Mouse (Mus musculus) liver, postnatal 0 days (tissue): Measurements from ENCODE around the gene Ptger1. TPM values are rescaled to one million over a fixed set of nuclear protein-coding genes. Genes with fewer than 3 reads are reported as not detected.

ENCODE experiments used
- ATAC-seq: fragments of 200-750 bp; cut with Nextera tagmentation; 2 replicates; pipeline ENCODE4 v1.8.0; 2017; ENCODE audit warnings: mild to moderate bottlenecking, moderate library complexity
- DNase-seq: peaks from one replicate; pipeline ENCODE4 v3.0.0-alpha.2; 2016
- H3K27ac ChIP-seq: fragments of 300-500 bp; sonication (generic); 2 replicates; pipeline ENCODE4 v1.5.1; 2014; ENCODE audit warnings: antibody characterized with exemption, moderate library complexity, mild to moderate bottlenecking, low read depth
- H3K27me3 ChIP-seq: fragments of 300-500 bp; sonication (generic); 2 replicates; pipeline ENCODE4 v1.6.1; 2014; ENCODE audit warnings: low read length, control low read depth, mixed read lengths; ENCODE audit not compliant: insufficient read depth
- H3K36me3 ChIP-seq: fragments of 300-500 bp; sonication (generic); replicated peaks from 2 replicates; pipeline ENCODE4 v1.6.1; 2014; ENCODE audit warnings: mild to moderate bottlenecking, control low read depth, low read length, moderate library complexity, mixed read lengths; ENCODE audit not compliant: insufficient read depth
- H3K4me1 ChIP-seq: fragments of 300-500 bp; sonication (generic); 2 replicates; pipeline ENCODE4 v1.6.1; 2014; ENCODE audit warnings: antibody characterized with exemption, mild to moderate bottlenecking, control low read depth; ENCODE audit not compliant: insufficient read depth
- H3K4me2 ChIP-seq: fragments of 300-500 bp; sonication (generic); 2 replicates; pipeline ENCODE4 v1.6.1; 2014; ENCODE audit warnings: low read depth, mild to moderate bottlenecking, low read length, moderate library complexity, mixed read lengths
- H3K4me3 ChIP-seq: fragments of 300-500 bp; sonication (generic); 2 replicates; pipeline ENCODE4 v1.5.1; 2014; ENCODE audit warnings: low read depth, low read length
- H3K9ac ChIP-seq: fragments of 300-500 bp; sonication (generic); replicated peaks from 2 replicates; pipeline ENCODE4 v1.6.1; 2014; ENCODE audit warnings: mild to moderate bottlenecking, moderate library complexity
- H3K9me3 ChIP-seq: fragments of 300-500 bp; sonication (generic); 2 replicates; pipeline ENCODE4 v1.6.1; 2016; ENCODE audit warnings: mild to moderate bottlenecking, control low read depth, low read length, mixed read lengths
- CTCF ChIP-seq: sonication (generic); IDR thresholded peaks from 2 replicates; pipeline ENCODE4 v1.5.1; 2016; ENCODE audit warnings: antibody characterized with exemption, low read depth
- EP300 ChIP-seq: IDR thresholded peaks from 2 replicates; pipeline ENCODE4 v1.6.1; 2016; ENCODE audit warnings: antibody characterized with exemption, low read depth, mild to moderate bottlenecking
- WGBS: fragments of 180-500 bp; shearing (Covaris S2); extraction: QIAGEN DNeasy Blood & Tissue Kit; methylation state at CpG from one replicate; pipeline ENCODE4 v1.1.7; 2014; ENCODE audit not compliant: insufficient replicate concordance; 5-methylcytosine and 5-hydroxymethylcytosine counted together
- polyA plus RNA-seq: library from polyadenylated mRNA; unstranded; fragments of >200 nt; fragmentation: Nextera tagmentation; extraction: Ambion mirVana; gene quantifications from 2 replicates; pipeline ENCODE4 v1.2.1, GENCODE M21; 2015

Gene Ptger1
- polyA plus RNA-seq, 1 experiment from 2014 or later = 0.16 TPM

GRCm38 (mm10) chr8:83653662-83654017 lies 12.8 kb upstream of the Ptger1 start:
- DNase-seq (no peak), ATAC-seq (no peak)
- Histone ChIP-seq H3K27ac (peak overlapping the region; percentile 84), H3K36me3 (no peaks in the 10 kb centered on the region), H3K9me3 (no peaks in the 10 kb centered on the region), H3K4me1 (peaks cover 35% of the 10 kb centered on the region), H3K4me3 (peak overlapping the region; percentile 97), H3K9ac (peak overlapping the region; percentile 94), H3K4me2 (peak overlapping the region; percentile 97), H3K27me3 (no peaks in the 10 kb centered on the region)
- WGBS = 32% methylated on average over 10 of the region's 10 CpGs
- TF ChIP-seq CTCF (no peak), EP300 (no peak)

- DNase-seq (no peak), ATAC-seq (no peak)
- H3K9ac ChIP-seq = no peak overlapping the region
- peaks cover 35% of the 10 kb centered on the region for H3K4me1 ChIP-seq
- H3K36me3 ChIP-seq = no peaks in the 10 kb centered on the region
- H3K27me3 ChIP-seq = no peaks in the 10 kb centered on the region
- no peak overlapping the region for H3K4me3 ChIP-seq
- no peak overlapping the region for H3K4me2 ChIP-seq
- WGBS = 80% methylated on average over 6 of the region's 6 CpGs
- no peak for TF ChIP-seq EP300
- TF ChIP-seq CTCF = no peak
- H3K9me3 ChIP-seq = no peaks in the 10 kb centered on the region
- H3K27ac ChIP-seq = no peak overlapping the region
Observed at GRCm38 (mm10) chr8:83654725-83655124, 11.8 kb upstream of the Ptger1 start.

GRCm38 (mm10) chr8:83656043-83656442 lies 10.4 kb upstream of the Ptger1 start:
- H3K27ac ChIP-seq = no peak overlapping the region
- H3K9ac ChIP-seq = no peak overlapping the region
- TF ChIP-seq EP300 = no peak
- TF ChIP-seq CTCF = no peak
- WGBS = 78% methylated on average over 9 of the region's 9 CpGs
- ATAC-seq (no peak), DNase-seq (no peak)
- no peaks in the 10 kb centered on the region for H3K9me3 ChIP-seq
- no peak overlapping the region for H3K4me3 ChIP-seq
- H3K36me3 ChIP-seq = no peaks in the 10 kb centered on the region
- H3K4me1 ChIP-seq = peaks cover 35% of the 10 kb centered on the region
- H3K27me3 ChIP-seq = no peaks in the 10 kb centered on the region
- H3K4me2 ChIP-seq = no peak overlapping the region

DNA sequence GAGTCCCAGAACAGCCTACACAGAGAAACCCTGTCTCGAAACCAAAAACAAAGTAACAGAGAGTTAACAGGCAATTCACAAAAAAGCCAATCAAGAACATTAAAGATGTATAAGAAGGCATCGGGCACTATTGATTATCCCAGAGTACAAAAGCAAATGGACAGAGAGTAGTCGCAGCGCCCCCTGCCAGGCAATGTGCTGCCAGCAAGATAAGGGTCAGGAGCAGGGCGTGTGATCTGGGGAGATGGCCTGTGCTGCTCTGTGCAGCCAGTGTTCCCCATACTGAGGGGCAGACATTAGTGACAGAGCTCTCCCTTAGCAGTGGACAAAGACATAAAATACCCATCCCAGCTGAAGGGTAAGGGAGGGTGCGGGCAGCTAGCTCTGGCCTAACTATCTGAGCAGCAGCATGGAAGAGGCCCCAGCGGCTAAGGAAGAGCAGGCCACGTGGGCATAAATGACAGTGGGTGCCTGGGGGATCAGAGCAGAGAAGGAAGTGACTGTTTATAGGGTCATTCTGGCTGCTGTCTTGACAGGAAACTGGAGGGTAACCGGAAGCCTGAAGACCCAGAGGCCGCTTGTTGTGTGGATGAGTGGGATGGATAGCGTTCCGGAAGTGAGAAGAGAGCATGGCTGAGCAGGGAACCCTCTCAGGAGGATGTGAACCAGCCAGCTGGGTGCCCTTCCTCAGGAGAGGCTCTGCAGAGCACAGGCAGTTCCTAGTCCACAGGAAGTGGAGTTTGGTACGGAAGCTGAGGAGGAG lies 9.8 kb upstream of the Ptger1 start:
- Histone ChIP-seq H3K4me2 (no peak overlapping the region), H3K9ac (no peak overlapping the region), H3K4me3 (no peak overlapping the region), H3K9me3 (no peaks in the 10 kb centered on the region), H3K36me3 (no peaks in the 10 kb centered on the region), H3K4me1 (peaks cover 33% of the 10 kb centered on the region), H3K27ac (peak overlapping the region; percentile 51; the same call in 1 of the 2 replicates), H3K27me3 (no peaks in the 10 kb centered on the region)
- TF ChIP-seq EP300 (no peak; the same call in 1 of the 2 replicates), CTCF (peak; percentile 76)
- ATAC-seq = peak; percentile 9
- DNase-seq = peak; percentile 63
- WGBS = 44% methylated on average over 13 of the region's 13 CpGs

- no peak for ATAC-seq
- 36% methylated on average over 8 of the region's 8 CpGs for WGBS
- no peak for TF ChIP-seq CTCF
- Histone ChIP-seq H3K4me2 (no peak overlapping the region), H3K36me3 (no peaks in the 10 kb centered on the region), H3K27me3 (no peaks in the 10 kb centered on the region), H3K4me3 (no peak overlapping the region), H3K9ac (no peak overlapping the region), H3K27ac (no peak overlapping the region), H3K4me1 (peaks cover 19% of the 10 kb centered on the region), H3K9me3 (no peaks in the 10 kb centered on the region)
- no peak for DNase-seq
Observed at GRCm38 (mm10) chr8:83660545-83660944, 5.9 kb upstream of the Ptger1 start.

GRCm38 (mm10) chr8:83660995-83661680 lies 5.3 kb upstream of the Ptger1 start:
- TF ChIP-seq EP300 = no peak
- TF ChIP-seq CTCF = no peak
- Histone ChIP-seq H3K4me3 (no peak overlapping the region), H3K4me1 (peaks cover 19% of the 10 kb centered on the region), H3K4me2 (peak overlapping the region; percentile 24; the same call in 1 of the 2 replicates), H3K27ac (no peak overlapping the region), H3K9me3 (no peaks in the 10 kb centered on the region), H3K9ac (no peak overlapping the region), H3K36me3 (no peaks in the 10 kb centered on the region), H3K27me3 (no peaks in the 10 kb centered on the region)
- 45% methylated on average over 22 of the region's 22 CpGs for WGBS
- ATAC-seq (no peak), DNase-seq (no peak)
